Comparison of ENCODE assay signal across 9 mouse cellular contexts in genomic region chr14:69545052-69545451, GRCm38 (mm10). TPM values are rescaled to one million over a fixed set of nuclear protein-coding genes. Genes with fewer than 3 reads are reported as not detected.
"Had no signal": no experiment of that assay in that cellular context is flagged by ENCODE, and none has a peak within 500 bp of the region (broad histone marks: within the 10 kb centered on the region; RNA-seq: fewer than 3 reads in every experiment).

No protein-coding gene starts in this region.

RNA-seq across cellular contexts. Expression of gene Gm27179, which starts 32.7 kb away (rescaled TPM):
- total RNA-seq: forebrain, postnatal 0 days; gastrocnemius, adult 18-20 months; gastrocnemius, adult 2 months; gastrocnemius, adult 8-10 months; gastrocnemius, postnatal 25 days; gastrocnemius, postnatal 36 days; heart, adult 18-20 months; heart, adult 2 months; heart, adult 8-10 months had no signal

RNA-seq across cellular contexts. Expression of gene Gm16867, which starts 41.9 kb away (rescaled TPM):
- total RNA-seq: forebrain, postnatal 0 days had no signal
